In genomic region chrX:20862105-20863065, GRCm38 (mm10) we compare ENCODE assay signal across 10 mouse cellular contexts. TPM values are rescaled to one million over a fixed set of nuclear protein-coding genes. Genes with fewer than 3 reads are reported as not detected.
DNase-seq lines count a peak whose midpoint lies in the region; ATAC-seq and TF ChIP-seq lines count a peak whose summit lies in the region.
"Had no signal": no experiment of that assay in that cellular context is flagged by ENCODE, and none has a peak within 500 bp of the region (broad histone marks: within the 10 kb centered on the region; RNA-seq: fewer than 3 reads in every experiment).

No protein-coding gene starts in this region.

- DNase-seq in gastrocnemius, adult 2 months, result peak; percentile 40
- DNase-seq in gastrocnemius, adult 18-20 months (ENCODE audit: low spot score), result no peak
- peak; percentile 59 for DNase-seq in 3T3-L1 (ENCODE audit: low read depth, low spot score)
- no peak for DNase-seq in frontal cortex, postnatal 14 days (ENCODE audit: low spot score in 2 of 2)
- DNase-seq in embryo, embryonic 10 days (ENCODE audit: low spot score), result no peak
- no peak for DNase-seq in left cerebral cortex, adult 11 months (ENCODE audit: low spot score)

- peaks cover 4% of the 10 kb centered on the region for H3K36me3 ChIP-seq in embryonic facial prominence, embryonic 13.5 days
- peaks cover 14% of the 10 kb centered on the region; the same call in 1 of the 2 replicates for H3K36me3 ChIP-seq in intestine, postnatal 0 days (ENCODE audit: control insufficient read depth, insufficient read depth)

- H3K27me3 ChIP-seq in embryonic facial prominence, embryonic 13.5 days, result no peaks in the 10 kb centered on the region
- no peaks in the 10 kb centered on the region for H3K27me3 ChIP-seq in intestine, postnatal 0 days (replicated peaks; ENCODE audit: control insufficient read depth, insufficient read depth, low read length)

- peak; percentile 22; the same call in 1 of the 2 replicates for ATAC-seq in embryonic facial prominence, embryonic 13.5 days (ENCODE audit: insufficient number of reproducible peaks, insufficient read depth, low FRiP score, low TSS enrichment, low read depth)
- peak; percentile 26; the same call in 1 of the 2 replicates for ATAC-seq in intestine, postnatal 0 days

- peak overlapping the region; percentile 56 for H3K4me3 ChIP-seq in gastrocnemius, adult 2 months
- no peak overlapping the region for H3K4me3 ChIP-seq in embryonic facial prominence, embryonic 13.5 days
- no peak overlapping the region for H3K4me3 ChIP-seq in intestine, postnatal 0 days (ENCODE audit: low read depth, low read length)
- H3K4me3 ChIP-seq: erythroblast, embryonic 14.5 days had no signal

- WGBS in embryonic facial prominence, embryonic 13.5 days, result 40% methylated on average over 29 of the region's 29 CpGs
- 33% methylated on average over 27 of the region's 29 CpGs for WGBS in intestine, postnatal 0 days

- H3K4me1 ChIP-seq in embryonic facial prominence, embryonic 13.5 days, result peaks cover 7% of the 10 kb centered on the region
- H3K4me1 ChIP-seq in intestine, postnatal 0 days (replicated peaks; ENCODE audit: control insufficient read depth, insufficient read depth, low read length), result no peaks in the 10 kb centered on the region

- TF ChIP-seq CTCF in gastrocnemius, adult 2 months (IDR thresholded peaks at IDR 0.05), result no peak
- TF ChIP-seq CTCF in intestine, postnatal 0 days (IDR thresholded peaks at IDR 0.05; ENCODE audit: low read depth), result no peak

- peak overlapping the region; percentile 22 for H3K4me2 ChIP-seq in embryonic facial prominence, embryonic 13.5 days
- H3K4me2 ChIP-seq in intestine, postnatal 0 days (replicated peaks; ENCODE audit: low read depth), result no peak overlapping the region

- H3K9me3 ChIP-seq in embryonic facial prominence, embryonic 13.5 days, result no peaks in the 10 kb centered on the region
- no peaks in the 10 kb centered on the region for H3K9me3 ChIP-seq in intestine, postnatal 0 days (ENCODE audit: control insufficient read depth)
- H3K9me3 ChIP-seq: G1E had no signal

- 0 out of 2 replicates have a peak overlapping the region, but pooled peaks have one; percentile 16 for H3K9ac ChIP-seq in embryonic facial prominence, embryonic 13.5 days
- no peak overlapping the region for H3K9ac ChIP-seq in intestine, postnatal 0 days (ENCODE audit: low read depth, low read length)

- peak overlapping the region; percentile 78 for H3K27ac ChIP-seq in gastrocnemius, adult 2 months
- H3K27ac ChIP-seq in embryonic facial prominence, embryonic 13.5 days, result peak overlapping the region; percentile 22; the same call in 1 of the 2 replicates
- H3K27ac ChIP-seq in intestine, postnatal 0 days (ENCODE audit: low read depth, low read length), result no peak overlapping the region

- intact Hi-C loops in gastrocnemius, adult 2 months (cut with DNase I), result no loop called here

RNA-seq across cellular contexts. Expression of gene Timp1, which starts 7.6 kb away (rescaled TPM):
- 1 to 10 TPM in 1 of 2 experiments, under 1 TPM in 1; 0.48 to 3.0 TPM for total RNA-seq in gastrocnemius, adult 2 months (2021)
- 1 to 10 TPM in 1 of 2 experiments, under 1 TPM in 1; 0.62 to 1.7 TPM for total RNA-seq in gastrocnemius, adult 18-20 months (2021)
- 15.2 and 26.1 TPM in 2 replicates for polyA plus RNA-seq in embryonic facial prominence, embryonic 13.5 days (2015; fragmentation: Nextera tagmentation; extraction: Ambion mirVana)
- 7.0 and 11.5 TPM in 2 replicates for polyA plus RNA-seq in intestine, postnatal 0 days (2015; fragmentation: Nextera tagmentation; extraction: Ambion mirVana)
- total RNA-seq: G1E had no signal
- polyA plus RNA-seq: erythroblast, embryonic 14.5 days; G1E had no signal

RNA-seq across cellular contexts. Expression of gene Syn1, which starts 58.4 kb away (rescaled TPM):
- total RNA-seq in gastrocnemius, adult 2 months (2021), result under 1 TPM in 1 of 2 experiments, not detected in 1; 0.06 TPM
- under 1 TPM; 0.07 TPM for total RNA-seq in gastrocnemius, adult 18-20 months (2021)
- 0.36 and 0.87 TPM in 2 replicates for polyA plus RNA-seq in embryonic facial prominence, embryonic 13.5 days (2015; fragmentation: Nextera tagmentation; extraction: Ambion mirVana)
- polyA plus RNA-seq in intestine, postnatal 0 days (2015; fragmentation: Nextera tagmentation; extraction: Ambion mirVana), result 1.8 and 2.1 TPM in 2 replicates
- total RNA-seq: G1E had no signal
- polyA plus RNA-seq: erythroblast, embryonic 14.5 days; G1E had no signal

Comparison
In these comparisons a context has a peak if more than half of its experiments do, and no peak if none do; other contexts are left out.
1. DNase-seq: peak in gastrocnemius, adult 2 months (single experiment) and 3T3-L1 (single experiment); none in gastrocnemius, adult 18-20 months (single experiment), frontal cortex, postnatal 14 days (0 of 2), embryo, embryonic 10 days (single experiment) and left cerebral cortex, adult 11 months (single experiment).